Mouse (Mus musculus) c-Kit-positive CD71-positive TER-119-positive erythroid progenitor cells, embryonic 14.5 days (primary cell): ENCODE data around the gene Myo18b.

Source experiments
- DNase-seq: peaks from one replicate; pipeline ENCODE4 v3.0.0-alpha.2; 2013; ENCODE audit warnings: low spot score

Gene Myo18b

DNA sequence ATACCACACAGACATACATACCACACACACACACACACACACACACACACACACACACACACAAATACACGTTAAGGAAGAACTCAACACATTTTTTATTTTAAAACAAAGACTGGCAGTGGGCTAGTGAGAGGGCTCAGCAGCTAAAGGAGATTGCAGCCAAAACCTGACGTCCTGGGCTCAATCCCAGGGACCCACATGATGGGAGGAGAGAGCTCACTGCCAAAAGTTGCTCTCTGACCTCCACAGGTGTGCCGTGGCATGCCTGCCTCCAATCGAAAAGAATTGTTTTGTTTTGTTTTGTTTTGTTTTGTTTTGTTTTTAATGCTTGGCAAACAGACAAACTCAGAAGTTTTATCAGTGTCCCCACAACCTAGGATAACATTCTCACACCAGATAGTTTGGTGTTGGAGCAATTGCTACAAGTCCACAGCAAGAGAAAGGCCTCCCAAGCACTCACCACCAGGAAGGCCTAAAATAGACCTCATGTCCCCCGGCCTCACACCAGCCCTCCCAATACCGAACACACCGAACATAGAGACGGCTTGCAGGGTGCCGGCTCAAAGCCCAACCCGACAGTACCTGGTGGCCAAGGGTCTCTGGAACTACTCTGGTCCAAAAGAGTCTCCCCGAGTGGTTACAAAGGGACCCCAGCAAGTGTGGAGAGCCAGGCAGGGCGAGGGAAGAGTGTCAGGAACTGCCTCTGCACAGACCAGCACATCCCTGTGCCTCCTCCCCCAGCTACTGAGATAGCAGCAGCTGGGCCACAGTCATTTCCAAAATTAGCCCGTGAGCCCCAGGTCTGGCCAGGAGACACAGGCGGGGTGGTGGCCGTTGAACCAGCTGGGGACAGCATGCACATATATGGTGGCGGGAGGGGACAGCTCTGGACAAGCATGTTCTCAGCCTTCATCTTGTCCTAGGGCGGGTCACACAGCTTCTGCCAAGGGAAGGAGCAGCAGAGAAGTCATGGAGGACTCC, at the start of gene Myo18b:
Gene Myo18b, minus strand, starts transcription at position 689 of the 981 bp plus-strand sequence.
- no peak for DNase-seq

DNA sequence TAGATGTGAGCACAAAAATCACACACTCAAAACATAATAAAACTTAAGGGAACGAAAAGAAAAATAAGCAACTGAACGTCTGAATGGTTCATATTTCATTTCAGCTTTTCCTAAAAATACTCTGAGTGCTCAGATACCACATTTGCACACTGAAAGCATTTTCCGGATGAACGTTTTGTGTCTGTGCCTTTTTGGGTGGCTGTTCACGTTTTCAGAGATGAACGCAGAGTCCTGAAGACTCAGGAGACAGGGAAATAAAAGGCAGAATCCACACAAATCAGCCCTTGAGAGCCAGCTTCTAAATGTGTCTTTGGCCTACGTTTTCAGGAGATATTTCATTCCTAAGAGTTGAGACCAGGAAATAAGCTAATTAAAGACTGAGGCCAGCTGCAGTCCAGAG, 49.8 kb upstream of the Myo18b start:
- no peak for DNase-seq

DNA sequence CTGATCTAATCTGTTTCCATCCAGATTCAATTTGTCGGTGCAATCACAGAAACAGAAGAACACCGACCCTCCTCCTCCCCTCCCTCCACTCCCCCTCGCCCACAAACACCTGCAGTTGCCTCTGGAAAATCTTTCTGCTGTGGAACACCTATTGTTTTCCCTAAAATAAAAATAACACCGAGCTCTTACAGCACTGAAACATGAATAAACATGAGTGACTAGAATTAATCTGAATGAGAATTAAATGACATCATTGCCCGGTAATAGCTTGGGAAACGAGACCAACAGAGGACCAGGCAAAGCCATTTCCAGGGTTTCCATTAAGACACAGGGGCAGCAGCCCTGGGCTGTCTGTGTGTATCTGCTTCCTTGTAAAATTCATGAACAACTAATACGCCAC, 46.1 kb upstream of the Myo18b start:
- no peak for DNase-seq

DNA sequence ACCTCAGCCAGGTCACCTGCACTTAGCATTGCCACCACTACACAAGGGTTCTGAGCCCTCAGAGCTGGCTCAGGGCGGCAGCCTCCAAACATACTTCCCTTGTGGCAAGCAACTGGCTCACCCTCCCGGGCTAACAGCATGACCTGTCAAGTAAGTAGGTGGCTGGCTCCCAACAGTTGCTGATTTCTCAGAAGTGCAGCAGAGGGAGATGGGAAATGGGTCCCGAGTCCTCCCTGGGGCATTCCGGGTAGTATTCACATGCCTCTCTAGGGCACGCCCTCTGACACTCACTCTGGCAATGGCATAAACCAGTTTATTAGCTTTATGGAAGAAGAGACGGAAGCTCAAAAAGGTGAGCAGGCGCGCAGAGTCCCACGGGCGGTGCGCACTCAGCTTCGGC, 44.8 kb upstream of the Myo18b start:
- DNase-seq = no peak

DNA sequence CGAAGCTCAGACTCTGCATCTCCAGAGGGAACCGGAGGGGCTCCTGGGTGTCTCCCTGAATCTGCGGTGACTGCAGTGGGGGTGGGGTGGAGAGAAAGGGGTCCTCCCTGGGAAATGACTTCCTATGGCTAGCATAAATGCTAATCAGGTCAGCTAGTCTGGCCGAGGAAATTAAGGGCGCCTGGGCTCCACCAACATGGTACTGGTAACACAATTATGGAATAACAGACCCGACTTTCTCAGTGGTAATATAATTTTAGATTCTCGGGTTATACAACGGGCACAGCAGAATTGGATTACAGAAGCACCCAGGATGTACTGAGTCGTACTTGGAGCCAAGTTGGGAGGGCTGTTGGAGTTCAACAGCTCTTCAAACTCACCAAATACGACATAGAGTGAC, 40.5 kb upstream of the Myo18b start:
- DNase-seq = no peak

DNA sequence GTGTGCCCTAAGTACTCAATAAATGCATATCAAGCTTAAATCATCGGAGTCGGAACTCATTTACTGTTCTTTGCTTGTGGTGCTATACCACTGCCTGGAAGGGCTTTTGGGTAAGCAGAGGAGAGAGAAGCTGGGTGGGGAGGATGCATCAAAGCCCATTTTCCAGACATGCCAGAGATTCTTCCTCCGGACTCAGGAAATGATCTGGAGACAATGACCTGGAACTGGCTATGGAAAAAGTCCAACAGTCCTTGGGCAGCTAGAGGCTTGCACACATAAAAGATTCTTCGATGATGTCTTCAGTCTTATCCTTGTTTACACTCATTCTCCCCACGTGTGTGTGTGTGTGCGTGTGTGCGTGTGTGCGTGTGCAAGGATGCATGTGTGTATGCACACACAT, 39.3 kb upstream of the Myo18b start:
- DNase-seq = no peak

DNA sequence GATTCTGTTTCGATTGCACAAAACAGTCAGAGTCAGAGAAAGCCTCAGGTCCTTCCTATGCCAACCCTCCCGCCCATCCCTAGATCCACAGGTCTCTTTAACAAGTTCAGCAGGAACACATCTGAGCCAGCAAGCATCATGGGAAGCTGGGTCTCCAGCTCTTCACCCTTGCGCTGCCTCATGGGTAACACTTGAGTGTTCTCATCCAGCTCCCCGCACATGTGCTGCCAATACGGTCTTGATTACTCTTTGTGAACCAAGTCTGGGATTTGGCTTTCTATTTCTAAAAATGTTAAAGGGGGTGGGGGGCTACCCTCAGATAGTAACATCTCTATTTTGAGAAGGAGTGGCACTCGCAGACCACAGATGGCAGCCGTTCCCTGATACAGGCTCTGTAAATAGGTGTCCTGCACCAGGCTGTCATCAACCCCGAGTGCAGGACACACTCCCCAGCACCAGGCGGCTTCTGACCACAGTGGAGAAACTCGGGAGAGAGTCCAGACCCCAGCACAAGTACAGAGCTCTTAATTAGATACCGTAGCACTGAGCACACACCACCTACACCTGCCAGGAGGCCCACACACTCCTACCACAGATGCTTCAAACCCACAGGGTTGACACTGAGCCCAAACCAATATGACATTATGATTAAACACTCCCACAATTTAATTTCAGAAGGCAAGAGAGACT, 36.9 kb upstream of the Myo18b start:
- no peak for DNase-seq

DNA sequence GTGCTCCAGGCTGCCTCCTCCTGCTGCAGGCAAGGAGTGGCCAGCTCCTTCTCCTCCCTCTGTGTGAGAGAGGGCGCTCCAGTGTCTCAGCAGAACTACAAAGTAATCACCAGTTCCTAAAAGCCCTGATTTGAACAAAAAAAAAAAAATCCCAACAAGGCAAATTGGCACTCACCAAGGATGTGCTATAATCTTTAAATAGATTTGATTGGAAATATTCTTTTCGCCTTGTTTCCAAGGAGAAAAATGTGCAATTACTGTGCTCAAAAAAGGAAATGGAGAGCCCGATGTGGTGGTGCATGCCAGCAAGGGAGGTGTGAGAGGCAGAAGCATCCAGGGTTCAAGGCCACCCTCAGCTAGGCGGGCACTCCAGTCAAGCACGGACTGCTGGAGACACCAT, 35.7 kb upstream of the Myo18b start:
- no peak for DNase-seq

DNA sequence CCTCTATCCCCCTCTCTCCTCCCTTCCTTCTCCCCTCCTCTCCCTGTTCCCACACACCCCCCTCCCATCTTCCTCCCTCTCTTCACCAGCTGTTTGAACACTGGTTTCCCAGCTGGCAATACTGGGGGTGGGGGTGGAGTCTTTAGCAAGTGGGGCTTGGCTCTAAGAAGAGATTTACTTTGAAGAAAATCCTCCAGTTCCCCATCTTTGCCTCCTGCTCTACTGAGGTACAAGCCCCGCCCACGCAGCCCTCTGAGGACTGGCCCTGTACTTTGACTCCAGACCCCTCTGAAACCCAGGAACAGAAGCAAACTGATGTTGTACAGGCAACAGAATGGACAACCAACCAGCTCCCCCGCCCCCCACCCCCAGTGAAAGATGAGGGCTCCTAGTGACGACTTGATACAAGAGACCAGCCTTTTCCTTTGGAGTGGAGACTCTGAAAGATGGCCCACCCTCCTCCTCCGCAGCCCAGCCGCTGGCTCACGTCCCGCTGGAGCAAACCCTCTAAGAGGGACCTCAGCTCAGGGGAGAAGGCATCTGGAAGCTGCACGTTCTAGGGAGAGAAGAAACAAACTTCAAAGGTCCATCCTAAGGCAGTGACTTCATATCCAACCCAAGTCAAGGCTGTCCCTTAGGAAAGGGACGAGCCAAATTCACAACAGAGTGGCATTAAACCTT, 32.2 kb upstream of the Myo18b start:
- DNase-seq = no peak

DNA sequence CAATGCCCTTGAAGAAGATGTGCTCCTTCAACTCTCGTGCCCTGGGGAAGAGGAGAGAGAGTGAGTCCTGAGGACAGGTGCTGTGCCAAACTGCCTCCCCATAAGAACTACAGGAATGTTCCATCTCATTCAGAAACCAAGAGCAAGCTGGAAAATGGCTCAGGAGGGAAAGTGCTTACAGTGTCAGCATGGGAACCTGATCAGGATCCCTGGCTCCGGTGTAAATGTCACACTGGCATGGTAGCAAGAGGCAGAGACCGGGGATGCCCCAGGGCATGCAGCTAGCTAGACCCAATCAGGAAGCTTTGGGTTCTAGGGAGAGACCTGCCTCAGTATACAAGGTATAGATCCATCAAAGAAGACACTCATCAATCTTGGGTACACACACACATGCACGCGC, 29.3 kb upstream of the Myo18b start:
- DNase-seq = no peak

DNA sequence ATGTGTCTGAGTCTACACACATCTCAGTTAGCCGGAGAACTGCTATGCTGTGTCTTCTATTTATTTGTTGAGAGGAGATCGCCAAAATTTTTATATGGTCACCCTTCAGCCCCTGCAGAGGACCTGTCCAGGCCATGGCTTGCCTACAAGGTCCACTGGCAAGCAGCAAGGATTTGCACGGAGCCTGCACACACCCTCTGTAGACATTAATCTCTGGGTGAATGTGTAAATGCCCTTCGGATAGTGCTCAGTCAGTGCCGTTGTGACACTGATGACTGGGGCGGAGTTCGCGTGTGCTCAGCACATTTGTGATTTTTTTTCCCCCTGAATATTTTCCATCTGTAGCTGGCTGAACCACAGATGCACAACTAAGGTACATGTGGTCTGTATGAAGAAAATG, 28.6 kb upstream of the Myo18b start:
- DNase-seq = no peak

DNA sequence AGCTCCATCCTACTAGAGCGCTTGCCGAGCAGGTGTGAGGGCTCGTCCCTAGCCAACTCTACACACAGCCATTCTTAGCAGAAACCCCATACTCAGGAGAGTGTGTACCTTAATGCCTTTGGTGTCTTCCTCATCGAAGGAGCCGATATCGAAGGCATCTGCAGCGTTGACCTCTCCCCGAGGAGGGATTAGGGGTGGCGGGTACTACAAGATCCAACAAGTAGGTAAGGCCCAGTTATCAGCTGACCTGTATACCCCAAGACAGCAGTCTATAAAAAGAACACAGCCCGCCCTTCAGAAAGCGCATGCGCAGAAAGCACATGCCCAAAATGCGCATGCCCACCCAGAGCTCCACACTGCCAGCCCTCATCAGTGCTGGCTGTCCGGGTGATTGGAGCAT, 27.7 kb upstream of the Myo18b start:
- DNase-seq = no peak

DNA sequence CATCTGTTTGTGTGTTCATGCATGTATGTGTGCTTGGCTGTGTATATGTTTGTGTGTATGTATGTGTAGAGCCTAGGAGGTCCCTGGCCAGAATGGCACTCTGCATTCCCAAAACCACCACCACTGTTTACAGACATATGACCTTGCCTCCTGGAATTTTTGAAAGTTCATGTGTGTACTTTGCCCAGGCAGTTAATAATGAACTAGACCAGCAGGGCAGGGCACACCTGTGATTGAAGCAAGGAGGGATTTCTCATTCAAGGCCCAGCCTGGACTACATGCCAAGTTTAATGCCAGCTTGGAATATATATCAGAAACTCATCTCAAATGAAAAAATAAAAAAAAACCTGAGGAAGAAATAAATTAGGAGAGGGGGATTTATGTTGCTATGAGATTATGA, 25.8 kb upstream of the Myo18b start:
- no peak for DNase-seq

DNA sequence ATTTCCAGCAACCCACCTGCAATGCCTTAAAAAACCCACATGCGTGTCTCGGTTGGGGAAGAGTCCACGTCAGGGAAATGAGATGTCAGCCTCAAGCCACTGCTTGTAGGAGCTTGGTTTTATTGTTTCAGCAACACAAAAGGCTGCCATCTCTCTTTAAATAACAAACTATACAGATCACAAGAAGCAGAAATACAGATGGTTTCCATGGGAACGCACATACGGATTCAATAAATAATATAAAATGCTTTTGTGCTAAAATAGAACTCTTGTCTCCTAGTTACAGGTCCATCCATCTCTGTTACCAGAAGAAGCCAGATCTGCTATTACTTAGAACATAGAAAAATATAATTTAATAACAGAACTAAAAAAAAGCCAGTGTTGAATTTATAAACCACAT, 14.2 kb upstream of the Myo18b start:
- no peak for DNase-seq

DNA sequence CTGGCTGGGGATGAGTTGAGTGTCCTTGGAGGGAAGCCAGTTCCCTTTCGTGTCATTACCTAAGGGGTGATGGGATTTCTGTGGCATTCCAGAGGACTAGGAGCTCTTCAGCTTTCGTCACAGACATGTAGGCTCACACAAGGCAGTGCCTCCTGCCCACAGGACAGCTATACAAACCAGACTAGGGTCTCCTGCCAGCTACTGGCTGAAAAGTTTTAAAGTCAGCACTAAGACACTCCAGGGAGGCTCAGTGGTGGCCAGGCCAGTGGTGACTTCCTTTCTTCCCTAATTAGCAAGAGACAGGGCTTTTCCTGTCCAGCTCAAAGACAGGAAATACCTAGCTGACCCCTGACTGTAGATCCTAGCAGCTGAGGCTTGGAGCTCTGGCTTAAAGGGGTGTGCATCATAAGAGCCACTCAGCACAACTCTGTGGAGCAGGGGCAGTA, 12.0 kb upstream of the Myo18b start:
- DNase-seq = no peak

DNA sequence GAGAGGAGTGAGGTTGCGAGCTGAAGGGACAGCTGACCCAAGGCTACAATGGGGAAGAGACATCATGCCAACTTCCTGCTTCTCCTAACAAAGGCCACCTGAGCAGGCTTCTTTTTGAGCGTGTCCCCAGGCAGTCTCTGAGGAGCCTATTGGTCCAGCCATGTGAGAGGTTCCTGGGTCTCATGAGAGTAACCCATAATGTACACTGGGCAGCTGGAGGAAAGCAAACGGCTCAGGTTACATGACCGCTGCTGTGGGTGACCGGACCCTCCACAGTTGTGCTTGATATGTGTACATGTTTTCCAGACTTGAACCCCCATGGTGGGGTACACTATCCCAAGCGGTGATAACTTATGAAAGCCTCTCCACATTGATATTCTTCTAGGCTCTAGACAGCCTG, 11.3 kb upstream of the Myo18b start:
- DNase-seq = no peak

DNA sequence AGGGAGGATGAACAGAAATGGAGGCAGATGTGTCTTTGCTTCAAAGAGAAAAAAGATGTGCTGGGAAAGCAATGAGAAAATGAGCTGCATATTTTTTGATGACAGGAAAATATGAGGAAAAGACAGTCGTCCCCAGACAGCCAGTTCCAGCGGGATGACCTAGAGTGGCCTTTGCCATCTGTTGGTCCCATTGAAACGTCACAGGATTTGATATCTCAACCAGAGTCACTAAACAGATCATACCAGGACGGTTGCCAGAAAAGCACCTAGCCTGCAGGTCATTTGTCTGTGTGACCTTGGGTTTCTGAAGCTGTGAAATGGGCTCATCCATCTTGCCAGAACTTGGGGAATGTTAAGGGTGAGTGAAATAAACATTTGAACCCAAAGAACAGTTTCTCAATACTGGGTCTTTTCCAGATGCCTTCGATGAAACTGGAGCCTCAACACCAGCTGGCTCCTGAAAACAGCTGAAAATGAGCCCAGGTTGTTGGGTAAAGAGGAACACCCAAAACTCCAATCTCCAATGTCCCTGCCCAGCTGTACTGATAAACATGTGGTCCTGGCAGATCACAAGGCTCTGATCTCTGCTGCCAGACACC, 2.6 kb downstream of the Myo18b start:
- DNase-seq = no peak

DNA sequence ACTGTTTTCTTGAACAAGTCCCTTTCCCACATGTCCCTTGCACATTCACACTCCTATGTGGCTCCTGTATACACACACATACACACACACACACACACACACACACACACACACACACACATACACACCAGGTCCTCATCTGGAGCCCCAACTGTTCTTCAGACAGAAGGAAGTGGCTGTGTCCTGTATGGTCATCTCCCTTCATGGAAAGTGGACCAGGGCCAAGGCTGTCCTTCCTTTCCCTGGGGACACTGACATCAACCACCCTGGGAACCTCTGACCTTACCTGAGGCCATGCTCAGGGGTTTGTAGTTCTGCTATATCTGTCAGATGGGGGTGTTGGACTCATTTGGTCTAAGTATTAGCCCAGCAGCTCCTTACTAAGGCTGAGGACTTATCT, 3.8 kb downstream of the Myo18b start:
- DNase-seq = no peak

DNA sequence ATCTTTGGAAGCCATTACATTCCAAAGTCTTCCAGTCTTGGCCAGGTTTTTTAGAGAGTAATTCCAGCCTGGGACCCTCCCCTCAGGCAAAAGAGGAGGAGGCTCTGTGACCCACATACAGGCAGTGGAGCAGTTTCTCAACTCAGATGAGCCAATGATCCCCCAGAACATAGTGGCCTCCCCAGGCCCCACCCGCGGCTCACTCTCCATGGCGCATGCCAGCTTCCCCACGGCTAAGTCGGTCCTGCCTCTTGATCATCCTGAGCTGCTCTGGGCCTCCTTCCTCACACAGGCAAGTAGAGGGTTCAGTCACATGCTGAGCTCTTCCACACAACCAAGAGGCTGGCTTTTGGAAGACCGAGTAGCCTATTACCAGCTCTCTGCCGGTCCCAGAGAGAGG, 7.5 kb downstream of the Myo18b start:
- DNase-seq = no peak

DNA sequence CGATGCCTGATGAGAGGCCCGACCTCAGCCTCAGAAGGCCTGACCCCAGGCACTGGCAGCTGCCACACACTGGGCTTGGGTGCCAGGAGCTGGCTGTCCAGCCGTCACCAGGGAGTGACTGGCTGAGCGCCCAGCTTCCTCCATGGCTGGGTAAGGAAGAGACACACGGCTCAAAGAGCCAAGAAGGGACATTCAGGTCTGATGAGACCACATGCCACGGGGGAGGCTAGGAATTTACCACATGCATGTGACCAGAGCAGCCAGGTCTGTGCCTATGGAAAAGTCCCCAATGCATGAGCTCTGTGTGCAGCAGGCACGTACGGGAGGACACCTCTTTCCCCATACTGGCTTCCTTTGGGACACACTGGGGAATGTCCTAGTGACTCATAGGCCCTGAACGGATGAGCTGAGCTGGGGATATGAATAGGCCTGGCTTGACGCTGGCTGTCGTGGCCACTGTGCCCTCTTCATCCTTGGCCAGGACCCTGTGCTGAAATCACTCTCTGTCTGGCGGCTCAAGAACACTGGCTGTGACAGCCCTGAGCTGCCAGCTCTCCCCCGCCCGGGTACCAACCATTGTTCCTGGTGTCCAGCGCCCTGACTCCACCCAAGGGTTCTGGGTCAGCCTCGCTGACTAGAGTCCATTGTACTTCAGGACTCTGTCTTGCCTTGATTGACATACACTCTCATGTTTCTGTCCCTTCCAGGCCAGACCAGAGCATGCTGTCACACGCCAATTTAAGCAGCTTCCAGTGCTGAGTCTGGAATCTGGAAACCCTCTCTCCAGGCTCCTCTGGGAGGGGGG, 9.3 kb downstream of the Myo18b start:
- DNase-seq = no peak

DNA sequence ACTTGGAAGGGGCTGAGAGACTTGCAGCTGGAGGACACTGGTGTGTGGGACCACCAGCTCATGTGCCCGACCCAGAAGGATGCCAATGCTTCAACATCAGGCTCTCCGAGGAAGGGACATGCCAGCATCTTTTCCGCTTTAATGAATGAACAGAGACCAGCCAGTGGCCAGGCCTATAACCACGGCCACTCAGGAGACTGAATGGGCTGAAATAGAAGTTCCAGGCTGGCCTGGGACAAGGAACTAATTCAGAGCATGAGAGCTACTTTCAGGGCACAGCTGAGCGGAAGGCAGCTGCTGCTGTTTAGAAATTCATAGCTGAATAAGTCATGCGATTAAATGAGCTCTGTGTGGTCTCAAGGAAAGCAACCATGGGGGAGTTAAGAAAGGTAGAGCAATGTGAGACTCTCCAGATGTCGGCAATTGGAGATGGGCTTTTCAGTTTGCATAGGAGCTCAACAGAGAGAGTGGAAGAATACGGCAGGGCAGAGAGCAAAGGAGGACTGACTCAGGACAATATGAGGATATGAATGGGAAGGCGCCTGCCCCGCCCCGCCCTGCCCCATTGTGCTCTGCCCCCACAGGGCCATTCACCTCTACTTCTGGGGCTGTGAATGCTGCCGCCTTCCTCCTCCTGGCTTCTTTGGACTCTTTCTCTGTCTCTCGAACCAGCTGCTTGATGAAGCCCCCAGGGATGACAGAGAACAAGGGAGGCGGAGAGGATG, 18.6 kb downstream of the Myo18b start:
- no peak for DNase-seq
